Mouse (Mus musculus): Measurements from ENCODE around the gene Pdk4. TPM values are rescaled to one million over a fixed set of nuclear protein-coding genes. Genes with fewer than 3 reads are reported as not detected.

The Pdk4 gene
- total and polyA plus RNA-seq, 3 experiments = not detected

DNA sequence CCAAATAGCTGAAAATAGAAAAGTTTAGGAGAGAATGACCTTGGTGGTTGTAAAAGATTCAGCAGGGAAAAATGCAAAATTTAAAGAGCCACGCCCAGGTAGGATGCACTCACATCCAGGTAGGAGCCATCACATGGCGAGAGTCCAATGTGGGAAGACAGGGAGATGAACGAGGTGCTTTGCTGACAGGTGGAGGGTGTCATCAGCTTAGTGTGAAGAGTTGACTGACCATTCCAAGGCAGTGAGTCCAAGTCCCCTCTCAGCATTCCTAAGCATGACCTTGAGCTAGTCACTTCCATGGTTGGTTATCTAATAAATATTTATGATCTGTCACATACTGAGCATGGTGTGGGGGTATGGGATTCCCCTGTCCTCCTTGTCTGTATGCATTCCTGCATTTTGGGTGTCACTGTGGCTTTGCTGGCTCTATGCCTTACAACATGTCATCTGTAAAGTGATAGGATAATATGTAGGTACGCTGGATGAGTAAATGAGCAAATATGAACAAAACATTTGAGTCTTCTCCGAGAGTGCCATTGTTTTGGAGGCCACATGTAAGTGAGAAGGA lies 51.7 kb downstream of the Pdk4 start:
- TF ChIP-seq MYB (IDR thresholded peaks at IDR 0.05; ENCODE audit: low read depth, low read length) (no peak), TAL1 (IDR thresholded peaks at IDR 0.05; ENCODE audit: low read length) (no peak), KAT2A (conservative IDR thresholded peaks at IDR 0.05; ENCODE audit: low read depth, low read length) (no peak), E2F4 (IDR thresholded peaks at IDR 0.05; ENCODE audit: borderline replicate concordance, low read depth, low read length) (no peak), UBTF (IDR thresholded peaks at IDR 0.05; ENCODE audit: borderline replicate concordance, insufficient read depth, low read depth, low read length) (no peak), ZKSCAN1 (IDR thresholded peaks at IDR 0.05; ENCODE audit: low read depth, low read length) (no peak), ZNF384 (IDR thresholded peaks at IDR 0.05; ENCODE audit: low read depth, low read length) (no peak), USF2 (IDR thresholded peaks at IDR 0.05; ENCODE audit: borderline replicate concordance in 1 of 2, insufficient read depth in 1 of 2, low read depth in 1 of 2, low read length in 2 of 2) (no peak), JUND (IDR thresholded peaks at IDR 0.05; ENCODE audit: low read depth, low read length) (no peak), MAZ (IDR thresholded peaks at IDR 0.05; ENCODE audit: low read depth, low read length) (no peak), SIN3A (IDR thresholded peaks at IDR 0.05; ENCODE audit: low read length) (no peak), HCFC1 (IDR thresholded peaks at IDR 0.05; ENCODE audit: low read depth, low read length) (no peak), TBP (IDR thresholded peaks at IDR 0.05; ENCODE audit: low read depth, low read length) (no peak)
- no peak for DNase-seq (ENCODE audit: low read depth, low spot score)
- H3K9me3 ChIP-seq (replicated peaks; ENCODE audit: insufficient read depth, low read length) = no peaks in the 10 kb centered on the region

GRCm38 (mm10) chr6:5443104-5443863 lies 52.8 kb downstream of the Pdk4 start:
- Histone ChIP-seq H3K27me3 (ENCODE audit: control insufficient read depth in 1 of 2, insufficient read depth in 2 of 2, low read length in 2 of 2) (peaks cover 0 to 1% of the 10 kb centered on the region in 2 experiments; a peak in 1 of 4 replicates), H3K4me3 (ENCODE audit: control insufficient read depth in 1 of 2, insufficient read depth in 1 of 2, low read depth in 2 of 2, low read length in 2 of 2) (no peak overlapping the region), H3K36me3 (ENCODE audit: control insufficient read depth in 1 of 2, insufficient read depth in 2 of 2, low read length in 2 of 2) (peaks cover 0 to 6% of the 10 kb centered on the region in 2 experiments; a peak in 2 of 4 replicates), H3K9ac (ENCODE audit: control insufficient read depth, low read depth, low read length, poor library complexity, severe bottlenecking) (no peak overlapping the region), H3K79me2 (ENCODE audit: control insufficient read depth, insufficient read depth, low read length, poor library complexity) (no peaks in the 10 kb centered on the region), H3K9me3 (replicated peaks; ENCODE audit: insufficient read depth, low read length) (no peaks in the 10 kb centered on the region), H3K27ac (ENCODE audit: control insufficient read depth, low read depth, low read length) (no peak overlapping the region), H3K4me1 (ENCODE audit: control insufficient read depth in 1 of 2, insufficient read depth in 2 of 2, low read length in 2 of 2) (peaks cover 0 to 7% of the 10 kb centered on the region in 2 experiments; a peak in 3 of 4 replicates)
- DNase-seq (ENCODE audit: low read depth, low spot score) = peak; percentile 27
- TF ChIP-seq TAL1 (IDR thresholded peaks at IDR 0.05; ENCODE audit: low read length) = no peak
- no peak for TF ChIP-seq MAFK (IDR thresholded peaks at IDR 0.05; ENCODE audit: borderline replicate concordance, low read depth, low read length)
- TF ChIP-seq ELF1 (IDR thresholded peaks at IDR 0.05; ENCODE audit: low read depth, low read length) = no peak
- TF ChIP-seq POLR2AphosphoS5 (IDR thresholded peaks at IDR 0.05; ENCODE audit: borderline replicate concordance, low read depth, low read length) = no peak
- TF ChIP-seq EP300 (IDR thresholded peaks at IDR 0.05; ENCODE audit: low read depth in 1 of 2, low read length in 2 of 2) = no peak
- TF ChIP-seq UBTF (IDR thresholded peaks at IDR 0.05; ENCODE audit: borderline replicate concordance, insufficient read depth, low read depth, low read length) = no peak
- no peak for TF ChIP-seq POLR2A (IDR thresholded peaks at IDR 0.05; ENCODE audit: control insufficient read depth in 1 of 2, insufficient read depth in 1 of 2, low read depth in 1 of 2, low read length in 2 of 2, poor library complexity in 1 of 2)
- TF ChIP-seq MAZ (IDR thresholded peaks at IDR 0.05; ENCODE audit: low read depth, low read length) = no peak
- no peak for TF ChIP-seq HCFC1 (IDR thresholded peaks at IDR 0.05; ENCODE audit: low read depth, low read length)
- no peak for TF ChIP-seq MXI1 (IDR thresholded peaks at IDR 0.05; ENCODE audit: low read depth, low read length)
- no peak for TF ChIP-seq E2F4 (IDR thresholded peaks at IDR 0.05; ENCODE audit: borderline replicate concordance, low read depth, low read length)
- no peak for TF ChIP-seq USF1 (IDR thresholded peaks at IDR 0.05; ENCODE audit: low read depth, low read length)
- no peak for TF ChIP-seq NRF1 (IDR thresholded peaks at IDR 0.05; ENCODE audit: insufficient read depth, low read depth, low read length, poor library complexity, severe bottlenecking)
- no peak for TF ChIP-seq ETS1 (IDR thresholded peaks at IDR 0.05; ENCODE audit: low read depth, low read length)

More for the DNA sequence above, 51.7 kb downstream of the Pdk4 start:
- H3K4me1 ChIP-seq (ENCODE audit: control insufficient read depth in 1 of 2, insufficient read depth in 2 of 2, low read length in 2 of 2) = peaks cover 0 to 7% of the 10 kb centered on the region in 2 experiments; a peak in 3 of 4 replicates
- H3K27me3 ChIP-seq (ENCODE audit: control insufficient read depth in 1 of 2, insufficient read depth in 2 of 2, low read length in 2 of 2) = 0 out of 4 replicates have a peak, but pooled peaks cover 0 to 1% of the 10 kb centered on the region in 2 experiments
- H3K27ac ChIP-seq (ENCODE audit: control insufficient read depth, low read depth, low read length) = no peak overlapping the region
- H3K9ac ChIP-seq (ENCODE audit: control insufficient read depth, low read depth, low read length, poor library complexity, severe bottlenecking) = no peak overlapping the region
- H3K4me3 ChIP-seq (ENCODE audit: control insufficient read depth in 1 of 2, insufficient read depth in 1 of 2, low read depth in 2 of 2, low read length in 2 of 2) = no peak overlapping the region
- H3K36me3 ChIP-seq (ENCODE audit: control insufficient read depth in 1 of 2, insufficient read depth in 2 of 2, low read length in 2 of 2) = peaks cover 0 to 6% of the 10 kb centered on the region in 2 experiments; a peak in 2 of 4 replicates
- no peaks in the 10 kb centered on the region for H3K79me2 ChIP-seq (ENCODE audit: control insufficient read depth, insufficient read depth, low read length, poor library complexity)

All from MEL (cell line).